Mouse (Mus musculus) mouse trophoblast stem cell (cell line): ENCODE results near the gene Bcl2.

ENCODE experiments used
- in situ Hi-C, 2 experiments: fragments of 300-500 bp; cut with MseI, MboI; formaldehyde crosslinking; loops; 2 replicates in 1 of 2; 3 replicates in 1 of 2; pipeline ENCODE4 v1.15.1; 2025

Bcl2 gene

DNA sequence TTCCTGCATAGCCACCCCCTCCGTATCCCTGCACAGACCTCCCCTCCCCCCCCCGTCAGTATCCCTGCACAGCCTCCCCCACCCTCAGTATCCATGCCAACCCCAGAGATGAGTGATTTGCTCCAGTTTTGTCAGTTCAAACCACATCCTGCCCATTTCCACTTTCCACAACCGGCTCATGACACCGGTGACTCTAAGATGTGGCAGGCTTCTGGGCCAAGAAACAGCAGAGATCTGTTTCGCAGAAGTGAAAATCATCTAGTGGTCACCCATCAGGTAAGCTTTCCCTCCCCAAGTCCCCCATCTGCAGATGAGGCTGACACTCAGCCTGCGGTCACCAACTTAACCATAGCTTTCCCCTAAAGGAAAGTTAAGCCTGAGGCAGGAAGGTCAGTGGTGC lies 198.5 kb downstream of the Bcl2 start:
- in situ Hi-C loops: loop anchor here in 1 of 2 experiments (10.0 kb wide), 1 partner anchor 199 kb away; the partner anchor contains the start of gene Bcl2

GRCm38 (mm10) chr1:106513890-106514643 lies 200.0 kb downstream of the Bcl2 start:
- in situ Hi-C loops: loop anchor here in 1 of 2 experiments (10.0 kb wide), 1 partner anchor 201 kb away; the partner anchor contains the start of gene Bcl2

DNA sequence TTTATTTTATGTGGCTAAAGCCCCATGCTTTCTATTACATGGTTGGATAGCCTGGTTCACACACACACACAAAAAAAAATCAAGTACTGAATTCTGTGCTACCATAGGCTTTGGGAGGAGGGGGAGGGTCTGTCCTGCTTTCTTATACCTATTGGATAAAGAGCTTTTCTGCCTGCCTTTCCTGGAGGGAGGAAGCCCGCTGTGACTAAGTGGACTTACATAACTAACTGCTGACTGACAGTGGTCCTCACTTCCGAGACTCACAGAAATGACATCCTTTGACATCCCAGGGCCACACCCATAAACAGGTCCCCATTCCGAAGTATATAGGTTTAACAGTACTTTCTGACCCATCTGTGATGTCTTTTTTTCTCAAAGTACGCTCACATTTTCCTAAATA lies 200.6 kb downstream of the Bcl2 start:
- in situ Hi-C loops: loop anchor here in 1 of 2 experiments (10.0 kb wide), 1 partner anchor 201 kb away; the partner anchor contains the start of gene Bcl2

DNA sequence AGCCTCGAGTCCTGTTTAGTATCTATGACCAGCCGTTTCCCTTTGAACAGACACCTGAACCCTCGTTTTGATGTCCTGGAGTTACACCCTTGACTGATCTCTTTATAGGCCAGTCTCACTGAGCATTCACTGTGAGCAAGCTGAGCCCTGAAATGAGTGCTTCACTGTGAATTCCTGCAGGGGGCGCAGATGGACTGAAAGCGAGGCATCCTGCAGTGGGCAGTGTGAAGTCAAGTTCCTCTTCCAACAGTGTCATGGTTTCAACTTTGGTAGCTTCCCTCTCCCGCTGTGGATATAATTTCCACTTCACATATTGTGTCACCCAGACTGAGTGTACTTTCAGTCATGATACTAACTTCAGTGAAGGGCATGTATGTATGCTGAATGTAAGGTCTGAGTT lies 202.5 kb downstream of the Bcl2 start:
- in situ Hi-C loops: loop anchor here in 1 of 2 experiments (10.0 kb wide), 1 partner anchor 203 kb away; the partner anchor contains the start of gene Bcl2

DNA sequence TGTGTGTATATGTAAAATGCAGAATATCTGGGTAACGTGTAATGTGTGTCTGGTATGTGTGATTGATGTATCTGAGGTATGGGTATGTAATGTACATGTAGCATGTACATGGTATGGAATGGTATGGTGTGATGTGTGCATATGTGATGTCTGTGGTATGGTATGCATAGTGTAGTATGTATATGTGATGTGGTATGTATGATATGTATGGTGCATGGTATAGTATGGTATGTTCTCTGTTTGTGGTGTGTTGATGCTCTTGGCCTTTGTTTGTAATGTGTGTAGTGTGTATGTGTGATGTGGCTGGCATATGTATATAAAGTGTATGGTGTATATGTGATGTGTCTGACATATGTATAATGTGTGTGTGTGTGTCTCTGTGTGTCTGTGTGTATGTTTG lies 206.5 kb downstream of the Bcl2 start:
- in situ Hi-C loops: no loop called here

GRCm38 (mm10) chr1:106503910-106504309 lies 210.2 kb downstream of the Bcl2 start:
- in situ Hi-C loops: no loop called here

DNA sequence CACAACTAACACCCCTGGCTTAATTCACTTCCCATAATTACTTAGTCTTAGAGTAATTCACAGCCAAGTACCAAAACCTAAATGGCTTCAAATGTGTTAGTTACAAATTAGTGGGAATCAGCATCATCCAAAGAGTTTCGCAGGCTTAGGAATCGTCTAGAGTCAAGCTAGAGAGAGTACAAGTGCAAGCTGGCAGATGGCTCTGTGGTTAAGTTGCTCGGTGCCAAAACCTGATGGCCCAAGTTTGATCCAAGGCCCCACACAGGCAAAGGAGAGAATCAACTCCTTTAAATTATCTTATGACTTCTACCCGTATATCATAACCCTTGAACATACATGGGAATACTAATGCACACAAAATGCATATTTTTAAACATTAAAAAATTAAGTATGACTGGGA lies 210.7 kb downstream of the Bcl2 start:
- in situ Hi-C loops: no loop called here

GRCm38 (mm10) chr1:106497999-106498398 lies 216.1 kb downstream of the Bcl2 start:
- in situ Hi-C loops: no loop called here
